Comparison of ENCODE assay signal across 7 mouse cellular contexts in the genomic region with DNA sequence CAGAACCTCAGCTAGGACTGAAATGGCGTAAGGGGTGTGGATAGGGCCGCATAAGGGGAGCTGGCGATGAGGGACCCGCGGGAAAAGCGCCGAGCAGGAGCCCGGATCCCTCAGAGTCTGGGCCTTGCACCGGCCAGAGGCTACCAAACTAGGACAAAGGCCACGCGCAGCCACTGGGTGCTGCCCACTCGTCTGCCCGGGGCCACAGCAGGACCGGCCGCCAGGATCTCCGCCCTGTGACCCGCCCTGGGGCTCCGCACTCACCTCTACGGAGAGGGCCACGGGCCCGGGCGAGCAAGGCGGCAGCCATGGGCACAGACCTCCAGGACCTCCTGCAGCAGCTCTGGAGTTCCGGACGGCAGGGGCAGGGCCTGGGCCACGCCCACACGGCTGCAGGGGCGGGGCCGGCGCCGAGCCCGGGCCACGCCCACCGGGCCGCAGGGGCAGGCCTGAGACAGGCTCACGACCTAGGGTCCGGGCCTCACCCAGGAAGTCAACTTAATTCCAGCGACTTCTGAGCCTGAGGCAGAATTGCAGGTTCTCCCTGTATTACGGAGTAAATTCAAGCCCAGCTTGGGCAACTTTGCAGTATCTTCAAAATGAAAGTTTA. TPM values are rescaled to one million over a fixed set of nuclear protein-coding genes. Genes with fewer than 3 reads are reported as not detected.
DNase-seq lines count a peak whose midpoint lies in the region; ATAC-seq and TF ChIP-seq lines count a peak whose summit lies in the region.

Gene Acads, minus strand, starts transcription at position 386 of the 610 bp plus-strand sequence.

- peak within 1 kb of the TSS; percentile 50 for H3K9ac ChIP-seq in hindbrain, postnatal 0 days (replicated peaks; ENCODE audit: low read length)

- peak within 1 kb of the TSS; percentile 34 for H3K4me3 ChIP-seq in cortical plate, adult 2 months (ENCODE audit: insufficient read depth, low read length)
- H3K4me3 ChIP-seq in hindbrain, postnatal 0 days (ENCODE audit: low read length): peak within 1 kb of the TSS; percentile 49
- peak within 1 kb of the TSS; percentile 89 for H3K4me3 ChIP-seq in midbrain, embryonic 10.5 days

- no peaks in the 10 kb centered on the region for H3K9me3 ChIP-seq in hindbrain, postnatal 0 days (ENCODE audit: low read length)
- H3K9me3 ChIP-seq in midbrain, embryonic 10.5 days (replicated peaks): no peaks in the 10 kb centered on the region

- H3K4me2 ChIP-seq in hindbrain, postnatal 0 days (ENCODE audit: low read depth, low read length): peak within 1 kb of the TSS; percentile 67

- no peak within 1 kb of the TSS for H3K27ac ChIP-seq in cortical plate, adult 2 months (ENCODE audit: insufficient read depth, low read length)
- H3K27ac ChIP-seq in hindbrain, postnatal 0 days: peak within 1 kb of the TSS; percentile 28; the same call in 1 of the 2 replicates
- peak within 1 kb of the TSS; percentile 93 for H3K27ac ChIP-seq in midbrain, embryonic 10.5 days (replicated peaks)

- TF ChIP-seq POLR2A in cortical plate, adult 2 months (IDR thresholded peaks at IDR 0.05; ENCODE audit: extremely low read depth, insufficient read depth, low read length): no peak

- intact Hi-C loops in left cerebral cortex, postnatal 4 days (cut with DNase I): no loop called here

- no peak for TF ChIP-seq CTCF in cortical plate, adult 2 months (IDR thresholded peaks at IDR 0.05; ENCODE audit: extremely low read depth, insufficient read depth, low read length)
- TF ChIP-seq CTCF in hindbrain, postnatal 0 days (IDR thresholded peaks at IDR 0.05; ENCODE audit: low read depth): no peak

- DNase-seq in adipocyte (ENCODE audit: low spot score): peak; percentile 87
- peak; percentile 83 for DNase-seq in gastrocnemius, postnatal 10 days
- DNase-seq in hindbrain, postnatal 0 days (ENCODE audit: low spot score): peak; percentile 71
- peak; percentile 68 for DNase-seq in left cerebral cortex, postnatal 4 days
- DNase-seq in midbrain, embryonic 10.5 days (ENCODE audit: low spot score): peak; percentile 88
- DNase-seq in skeletal muscle tissue, adult 2 months (ENCODE audit: low read depth, low spot score): peak; percentile 65

- H3K4me1 ChIP-seq in cortical plate, adult 2 months (ENCODE audit: control insufficient read depth, insufficient read depth, low read length): no peaks in the 10 kb centered on the region
- no peaks in the 10 kb centered on the region for H3K4me1 ChIP-seq in hindbrain, postnatal 0 days (ENCODE audit: insufficient read depth, low read length)
- peaks cover 14% of the 10 kb centered on the region for H3K4me1 ChIP-seq in midbrain, embryonic 10.5 days

- ATAC-seq in hindbrain, postnatal 0 days: peak; percentile 84

- peaks cover 3% of the 10 kb centered on the region; the same call in 1 of the 2 replicates for H3K36me3 ChIP-seq in hindbrain, postnatal 0 days (ENCODE audit: insufficient read depth, low read length)
- peaks cover 58% of the 10 kb centered on the region for H3K36me3 ChIP-seq in midbrain, embryonic 10.5 days

- no peaks in the 10 kb centered on the region for H3K27me3 ChIP-seq in hindbrain, postnatal 0 days (ENCODE audit: insufficient read depth, low read length)
- H3K27me3 ChIP-seq in midbrain, embryonic 10.5 days (ENCODE audit: low read depth, poor library complexity, severe bottlenecking): no peaks in the 10 kb centered on the region

- 1% methylated on average over 39 of the region's 39 CpGs for WGBS in hindbrain, postnatal 0 days
- WGBS in midbrain, embryonic 10.5 days: under 1% methylated on average over 39 of the region's 39 CpGs

RNA-seq across cellular contexts. Expression of gene Acads, which starts in this region (rescaled TPM):
- 12.7 and 12.8 TPM in 2 replicates for polyA plus RNA-seq in cortical plate, adult 2 months (2012; rRNA removed)
- total RNA-seq in gastrocnemius, postnatal 10 days (2021): 10 to 100 TPM; 53.8 to 67.7 TPM
- total RNA-seq in hindbrain, postnatal 0 days (2014; rRNA removed): 30.3 and 32.5 TPM in 2 replicates
- 22.1 and 25.3 TPM in 2 replicates for polyA plus RNA-seq in hindbrain, postnatal 0 days (2015; fragmentation: Nextera tagmentation; extraction: Ambion mirVana)
- 1 to 10 TPM; 9.1 to 9.4 TPM for total RNA-seq in left cerebral cortex, postnatal 4 days (2021)
- 60.0 and 65.2 TPM in 2 replicates for polyA plus RNA-seq in midbrain, embryonic 10.5 days (2016; fragmentation: Nextera tagmentation; extraction: Ambion mirVana)

Comparison
In these comparisons a context has a peak if more than half of its experiments do, and no peak if none do; other contexts are left out.
1. H3K4me3 ChIP-seq: peak in every context shown above with its lines; median percentile 89 in midbrain, embryonic 10.5 days; 49 in hindbrain, postnatal 0 days; 34 in cortical plate, adult 2 months.